Mouse (Mus musculus) heart, embryonic 15.5 days (tissue): ENCODE data around the gene Eed. TPM values are rescaled to one million over a fixed set of nuclear protein-coding genes. Genes with fewer than 3 reads are reported as not detected.

ENCODE experiments used
- ATAC-seq: fragments of 200-750 bp; cut with Nextera tagmentation; replicated peaks from 2 replicates; pipeline ENCODE4 v1.8.0; 2017; ENCODE audit warnings: low read depth, moderate TSS enrichment; ENCODE audit not compliant: insufficient number of reproducible peaks, insufficient read depth, low FRiP score
- H3K27ac ChIP-seq: fragments of 300-500 bp; sonication (generic); 2 replicates; pipeline ENCODE4 v1.5.1; 2015; ENCODE audit warnings: mild to moderate bottlenecking, inconsistent platforms
- H3K27me3 ChIP-seq: fragments of 300-500 bp; sonication (generic); 2 replicates; pipeline ENCODE4 v1.6.1; 2015; ENCODE audit warnings: inconsistent platforms
- H3K36me3 ChIP-seq: fragments of 300-500 bp; sonication (generic); 2 replicates; pipeline ENCODE4 v1.6.1; 2015; ENCODE audit warnings: mild to moderate bottlenecking, inconsistent platforms
- H3K4me1 ChIP-seq: fragments of 300-500 bp; sonication (generic); replicated peaks from 2 replicates; pipeline ENCODE4 v1.6.1; 2015; ENCODE audit warnings: inconsistent platforms
- H3K4me2 ChIP-seq: fragments of 300-500 bp; sonication (generic); 2 replicates; pipeline ENCODE4 v1.6.1; 2015; ENCODE audit warnings: inconsistent platforms, mild to moderate bottlenecking, moderate library complexity
- H3K4me3 ChIP-seq: fragments of 300-500 bp; sonication (generic); 2 replicates; pipeline ENCODE4 v1.5.1; 2015; ENCODE audit warnings: mild to moderate bottlenecking, inconsistent platforms
- H3K9ac ChIP-seq: fragments of 300-500 bp; sonication (generic); 2 replicates; pipeline ENCODE4 v1.6.1; 2015; ENCODE audit warnings: mild to moderate bottlenecking, inconsistent platforms
- H3K9me3 ChIP-seq: fragments of 300-500 bp; sonication (generic); replicated peaks from 2 replicates; pipeline ENCODE4 v1.6.1; 2016; ENCODE audit warnings: inconsistent platforms
- WGBS: fragments of 180-500 bp; shearing (Covaris S2); methylation state at CpG from one replicate; pipeline ENCODE4 v1.1.7; 2015; ENCODE audit warnings: mixed read lengths; 5-methylcytosine and 5-hydroxymethylcytosine counted together
- polyA plus RNA-seq: library from polyadenylated mRNA; unstranded; fragments of >200 nt; fragmentation: Nextera tagmentation; extraction: Ambion mirVana; gene quantifications from 2 replicates; pipeline ENCODE4 v1.2.1, GENCODE M21; 2015

Eed gene
- polyA plus RNA-seq, 1 experiment from 2014 or later, result 41.4 TPM

GRCm38 (mm10) chr7:89940571-89941463 lies 40.0 kb downstream of the Eed start, which contains the start of gene Hikeshi:
Gene Hikeshi (minus strand): TSS chr7:89941204.
- peaks cover 9% of the 10 kb centered on the region for H3K4me1 ChIP-seq
- peak; percentile 97 for ATAC-seq
- H3K9me3 ChIP-seq, result no peaks in the 10 kb centered on the region
- peak within 1 kb of the TSS; percentile 87 for H3K4me3 ChIP-seq
- H3K36me3 ChIP-seq, result no peaks in the 10 kb centered on the region
- WGBS, result under 1% methylated on average over 45 of the region's 45 CpGs
- H3K9ac ChIP-seq, result peak within 1 kb of the TSS; percentile 80
- H3K27ac ChIP-seq, result peak within 1 kb of the TSS; percentile 82
- H3K27me3 ChIP-seq, result no peaks in the 10 kb centered on the region
- H3K4me2 ChIP-seq, result peak within 1 kb of the TSS; percentile 72

DNA sequence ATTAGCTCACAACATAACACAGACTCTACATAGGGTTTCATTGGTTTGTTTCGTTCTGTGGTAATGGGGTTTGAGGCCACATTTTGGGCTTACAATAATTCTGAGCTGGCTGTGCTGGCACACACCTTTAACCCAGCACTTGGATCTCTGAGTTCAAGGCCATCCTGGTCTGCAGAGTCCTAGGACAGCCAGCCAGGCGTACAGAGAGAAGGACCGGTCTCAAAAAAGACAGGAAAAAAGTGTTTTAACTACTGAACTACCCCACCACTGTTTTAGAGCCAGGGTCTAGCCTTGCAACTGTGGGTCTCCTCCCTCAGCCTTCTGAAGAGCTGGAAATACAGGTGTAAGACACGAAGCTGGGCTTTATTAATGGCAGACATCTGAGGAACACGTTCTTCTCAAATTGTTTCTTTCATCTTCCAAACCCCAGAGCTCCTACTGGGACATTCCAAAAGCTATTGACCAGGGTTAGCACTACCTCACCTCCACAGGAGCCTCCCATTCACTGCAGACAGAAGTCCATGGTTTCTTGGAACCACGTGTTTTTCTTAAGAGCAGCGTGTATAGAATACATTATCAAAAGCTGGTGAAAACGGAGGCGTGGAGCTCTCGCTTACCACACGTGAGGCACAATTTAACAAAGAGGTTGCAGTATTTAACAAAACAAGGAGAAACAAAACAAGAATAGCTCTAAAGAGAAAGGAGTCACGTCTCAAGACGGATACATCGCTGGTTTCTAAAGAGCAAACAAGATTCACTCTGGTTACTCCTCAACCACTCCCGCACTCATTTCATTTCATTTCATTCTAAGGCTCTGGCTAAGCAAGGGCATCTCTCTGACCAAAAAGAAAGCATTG lies 41.1 kb downstream of the Eed start:
- Histone ChIP-seq H3K4me3 (peak overlapping the region; percentile 87), H3K36me3 (no peaks in the 10 kb centered on the region), H3K9ac (peak overlapping the region; percentile 80; the same call in 1 of the 2 replicates), H3K27me3 (no peaks in the 10 kb centered on the region), H3K27ac (no peak overlapping the region), H3K9me3 (no peaks in the 10 kb centered on the region), H3K4me2 (peak overlapping the region; percentile 72), H3K4me1 (peaks cover 9% of the 10 kb centered on the region)
- no peak for ATAC-seq
- 54% methylated on average over 15 of the region's 15 CpGs for WGBS

GRCm38 (mm10) chr7:89923441-89924180 lies 57.2 kb downstream of the Eed start:
- peaks cover 10% of the 10 kb centered on the region for H3K36me3 ChIP-seq
- H3K4me1 ChIP-seq, result no peaks in the 10 kb centered on the region
- H3K9ac ChIP-seq, result no peak overlapping the region
- no peak overlapping the region for H3K27ac ChIP-seq
- no peaks in the 10 kb centered on the region for H3K27me3 ChIP-seq
- ATAC-seq, result no peak
- 96% methylated on average over 15 of the region's 15 CpGs for WGBS
- H3K4me3 ChIP-seq, result no peak overlapping the region
- no peaks in the 10 kb centered on the region for H3K9me3 ChIP-seq
- no peak overlapping the region for H3K4me2 ChIP-seq

DNA sequence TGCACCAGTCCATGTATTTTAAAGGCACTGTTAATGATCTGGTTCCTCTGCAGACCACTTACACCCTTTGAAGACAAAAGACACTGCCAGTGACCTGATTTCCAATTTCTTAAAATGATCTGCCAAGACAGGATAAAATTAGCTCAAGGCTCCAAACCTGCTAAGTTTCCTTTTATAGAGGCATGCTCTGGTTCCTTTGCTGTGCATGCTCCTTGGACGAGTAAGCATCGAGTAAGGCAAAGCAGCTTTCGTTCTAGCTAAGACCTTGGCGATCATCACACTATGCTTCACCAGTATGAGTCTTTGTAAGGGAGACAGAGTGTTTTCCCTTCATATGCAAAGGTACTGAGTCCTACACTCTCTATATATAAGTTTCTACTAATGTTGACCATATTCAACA lies 63.0 kb downstream of the Eed start:
- H3K27me3 ChIP-seq, result no peaks in the 10 kb centered on the region
- peaks cover 18% of the 10 kb centered on the region for H3K36me3 ChIP-seq
- 82% methylated on average over 4 of the region's 4 CpGs for WGBS
- no peak overlapping the region for H3K27ac ChIP-seq
- no peak for ATAC-seq
- no peak overlapping the region for H3K4me3 ChIP-seq
- H3K9ac ChIP-seq, result no peak overlapping the region
- no peaks in the 10 kb centered on the region for H3K9me3 ChIP-seq
- H3K4me2 ChIP-seq, result no peak overlapping the region
- H3K4me1 ChIP-seq, result no peaks in the 10 kb centered on the region

DNA sequence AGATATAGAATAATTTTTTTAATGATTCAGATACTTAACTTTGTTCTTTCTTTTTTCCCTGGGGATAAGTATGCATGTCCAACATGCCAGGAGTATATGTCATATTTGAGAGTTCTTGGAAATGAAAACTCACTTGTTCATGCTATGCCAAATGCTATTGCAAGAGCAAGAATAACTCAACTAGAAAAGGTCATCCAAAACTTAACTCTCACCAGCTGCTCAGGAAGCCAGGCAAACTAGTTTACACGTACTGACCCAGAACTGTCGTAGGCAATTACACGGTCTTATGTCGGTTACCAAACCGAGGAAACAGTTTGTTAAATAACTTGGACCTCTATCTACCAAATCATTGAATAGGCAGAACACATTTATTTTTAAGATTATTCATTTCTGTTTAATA lies 64.1 kb downstream of the Eed start:
- no peak for ATAC-seq
- H3K4me2 ChIP-seq, result no peak overlapping the region
- H3K27me3 ChIP-seq, result no peaks in the 10 kb centered on the region
- no peaks in the 10 kb centered on the region for H3K9me3 ChIP-seq
- H3K4me3 ChIP-seq, result no peak overlapping the region
- no peaks in the 10 kb centered on the region for H3K4me1 ChIP-seq
- H3K27ac ChIP-seq, result no peak overlapping the region
- whole genome bisulfite sequencing, result 91% methylated on average over 5 of the region's 5 CpGs
- peaks cover 18% of the 10 kb centered on the region for H3K36me3 ChIP-seq
- H3K9ac ChIP-seq, result no peak overlapping the region

DNA sequence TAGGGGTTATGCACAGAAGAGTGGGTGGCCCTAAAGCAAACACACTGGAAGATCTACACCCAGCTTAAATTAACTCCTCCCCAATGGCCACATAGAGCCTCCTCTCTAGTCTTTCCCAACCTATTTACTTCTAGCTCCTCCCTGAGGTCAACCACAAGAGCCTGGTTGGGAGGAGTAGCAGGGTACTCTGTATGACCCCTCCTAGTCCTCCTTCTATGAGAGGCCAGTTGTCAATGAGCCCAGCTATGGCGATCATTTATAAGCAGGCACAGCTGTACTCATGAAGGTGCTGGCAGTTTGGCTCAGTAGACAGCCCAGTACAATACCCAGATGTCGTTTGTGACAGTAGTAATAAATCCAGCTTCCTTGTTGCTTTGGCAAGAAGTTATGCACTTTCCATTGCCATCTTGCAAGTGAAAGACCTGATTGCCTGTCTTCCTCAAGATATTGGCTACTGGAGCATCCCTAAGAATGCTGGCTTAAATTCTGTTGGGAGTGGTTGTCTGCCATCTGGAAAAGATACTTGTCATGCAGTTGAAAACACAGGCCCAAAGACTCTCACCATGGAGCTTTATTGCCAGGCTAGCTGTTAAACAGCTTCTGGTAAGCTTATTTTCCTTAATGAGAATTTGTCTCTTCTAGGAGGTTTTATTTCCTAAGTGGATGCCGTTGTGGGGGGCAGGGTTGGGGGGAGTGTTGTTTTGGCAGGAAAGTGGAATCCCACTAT lies 67.2 kb downstream of the Eed start:
- no peak for ATAC-seq
- no peaks in the 10 kb centered on the region for H3K4me1 ChIP-seq

DNA sequence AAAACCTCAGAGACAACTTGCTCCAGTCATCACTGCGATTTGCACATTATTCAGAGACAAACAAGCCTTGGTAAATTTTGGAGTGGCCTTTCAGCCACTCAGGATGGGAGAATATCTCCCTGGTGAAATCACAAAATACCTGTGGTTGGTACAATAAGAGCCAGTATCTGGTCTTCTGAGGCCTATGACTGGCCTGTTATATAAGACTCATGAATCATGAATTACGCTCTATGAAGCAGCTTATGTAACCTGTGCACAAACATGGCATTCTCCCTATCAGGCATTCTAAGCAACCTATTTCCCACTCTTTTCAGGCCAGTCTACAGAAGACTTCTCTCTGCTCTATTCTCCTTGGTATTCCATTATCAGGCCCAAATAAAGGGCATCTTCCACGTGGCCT lies 68.4 kb downstream of the Eed start:
- Histone ChIP-seq H3K4me2 (no peak overlapping the region), H3K27ac (no peak overlapping the region), H3K4me1 (no peaks in the 10 kb centered on the region), H3K9me3 (no peaks in the 10 kb centered on the region), H3K4me3 (no peak overlapping the region), H3K36me3 (peaks cover 7% of the 10 kb centered on the region), H3K9ac (no peak overlapping the region), H3K27me3 (no peaks in the 10 kb centered on the region)
- ATAC-seq, result no peak
- 89% methylated on average over 3 of the region's 3 CpGs for WGBS

More for the DNA sequence above, 67.2 kb downstream of the Eed start:
- whole genome bisulfite sequencing, result 87% methylated on average over 3 of the region's 3 CpGs
- Histone ChIP-seq H3K36me3 (peaks cover 13% of the 10 kb centered on the region), H3K9ac (no peak overlapping the region), H3K4me3 (no peak overlapping the region), H3K27ac (no peak overlapping the region), H3K9me3 (no peaks in the 10 kb centered on the region), H3K4me2 (no peak overlapping the region), H3K27me3 (no peaks in the 10 kb centered on the region)

- 66% methylated on average over 4 of the region's 4 CpGs for WGBS
- no peak overlapping the region for H3K4me3 ChIP-seq
- H3K4me2 ChIP-seq, result no peak overlapping the region
- no peaks in the 10 kb centered on the region for H3K27me3 ChIP-seq
- no peaks in the 10 kb centered on the region for H3K9me3 ChIP-seq
- no peaks in the 10 kb centered on the region for H3K36me3 ChIP-seq
- H3K9ac ChIP-seq, result no peak overlapping the region
- no peaks in the 10 kb centered on the region for H3K4me1 ChIP-seq
- H3K27ac ChIP-seq, result no peak overlapping the region
- ATAC-seq, result no peak
Observed at GRCm38 (mm10) chr7:89909711-89910110, 71.1 kb downstream of the Eed start.

DNA sequence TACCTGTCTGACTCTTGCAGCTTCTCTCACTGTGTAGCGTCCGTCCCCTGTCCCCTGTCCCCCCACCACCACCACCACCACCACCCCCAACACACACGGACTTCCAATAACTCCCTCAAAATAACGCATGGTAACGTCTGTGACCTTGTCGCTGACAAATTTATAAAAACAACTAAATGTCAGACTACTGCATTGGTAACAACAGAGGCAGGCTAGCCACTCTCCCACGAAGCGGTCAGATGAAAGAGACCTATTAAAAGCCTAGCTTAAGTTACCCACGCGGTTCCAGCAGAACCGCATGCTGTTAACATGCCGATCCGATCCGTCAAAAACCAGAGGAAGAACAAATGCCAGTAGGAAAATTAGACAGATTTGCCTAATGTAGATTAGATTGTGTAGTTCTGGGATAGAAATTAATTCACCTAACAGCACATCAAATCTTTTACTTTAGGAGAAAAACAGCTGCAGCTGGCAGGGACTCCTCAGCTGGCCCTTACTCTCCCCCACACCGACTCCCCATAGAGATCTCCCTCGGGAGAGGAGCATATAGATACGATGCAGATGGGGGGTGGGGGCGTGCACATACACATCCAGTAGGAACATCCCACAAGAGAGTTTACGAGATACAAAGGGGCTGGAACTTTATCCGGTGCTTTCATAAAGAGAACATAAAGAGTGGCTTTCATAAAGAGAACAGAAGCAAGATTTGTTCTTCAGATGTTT lies 71.7 kb downstream of the Eed start:
- H3K27ac ChIP-seq, result no peak overlapping the region
- no peaks in the 10 kb centered on the region for H3K36me3 ChIP-seq
- H3K4me2 ChIP-seq, result no peak overlapping the region
- no peak overlapping the region for H3K4me3 ChIP-seq
- no peak overlapping the region for H3K9ac ChIP-seq
- ATAC-seq, result no peak
- no peaks in the 10 kb centered on the region for H3K4me1 ChIP-seq
- no peaks in the 10 kb centered on the region for H3K9me3 ChIP-seq
- H3K27me3 ChIP-seq, result no peaks in the 10 kb centered on the region
- 60% methylated on average over 20 of the region's 20 CpGs for WGBS

DNA sequence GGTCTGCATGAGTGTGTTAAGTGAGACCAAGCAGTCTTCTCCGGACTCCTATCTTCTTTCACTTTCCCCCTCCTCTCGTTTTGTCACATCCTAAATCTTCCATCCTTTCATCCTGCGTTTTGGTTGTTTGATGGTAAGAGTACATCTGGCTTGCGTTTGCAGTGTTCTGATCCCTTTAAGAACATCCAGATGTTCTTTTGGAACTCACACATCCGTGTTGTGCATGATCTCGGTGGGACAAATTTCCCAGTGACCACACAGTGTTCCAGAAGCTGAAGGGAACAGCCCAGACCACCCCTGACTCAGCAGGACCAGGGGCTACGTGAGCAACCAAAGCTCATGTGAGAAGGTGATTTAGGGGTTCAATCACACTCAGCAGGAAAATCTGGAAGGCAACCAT lies 72.4 kb downstream of the Eed start:
- whole genome bisulfite sequencing, result 51% methylated on average over 7 of the region's 7 CpGs
- no peak overlapping the region for H3K4me2 ChIP-seq
- peaks cover 6% of the 10 kb centered on the region; the same call in 1 of the 2 replicates for H3K4me1 ChIP-seq
- no peak for ATAC-seq
- no peak overlapping the region for H3K9ac ChIP-seq
- H3K9me3 ChIP-seq, result no peaks in the 10 kb centered on the region
- H3K36me3 ChIP-seq, result no peaks in the 10 kb centered on the region
- H3K27ac ChIP-seq, result no peak overlapping the region
- no peaks in the 10 kb centered on the region for H3K27me3 ChIP-seq
- no peak overlapping the region for H3K4me3 ChIP-seq
